Mouse (Mus musculus) liver, embryonic 16.5 days (tissue): ENCODE data around the gene Sh2b2. TPM values are rescaled to one million over a fixed set of nuclear protein-coding genes. Genes with fewer than 3 reads are reported as not detected.

ENCODE experiments used
- ATAC-seq: fragments of 200-750 bp; cut with Nextera tagmentation; 2 replicates; pipeline ENCODE4 v1.8.0; 2017; ENCODE audit warnings: low read depth, mild to moderate bottlenecking, moderate number of reproducible peaks, moderate library complexity
- H3K27ac ChIP-seq: fragments of 300-500 bp; sonication (generic); 2 replicates; pipeline ENCODE4 v1.5.1; 2014; ENCODE audit warnings: mild to moderate bottlenecking, low read length
- H3K27me3 ChIP-seq: fragments of 300-500 bp; sonication (generic); 2 replicates; pipeline ENCODE4 v1.6.1; 2014; ENCODE audit warnings: low read depth, low read length, mixed read lengths; ENCODE audit not compliant: control insufficient read depth, insufficient read depth
- H3K36me3 ChIP-seq: fragments of 300-500 bp; sonication (generic); 2 replicates; pipeline ENCODE4 v1.6.1; 2014; ENCODE audit warnings: mild to moderate bottlenecking; ENCODE audit not compliant: control insufficient read depth, insufficient read depth
- H3K4me1 ChIP-seq: fragments of 300-500 bp; sonication (generic); 2 replicates; pipeline ENCODE4 v1.6.1; 2014; ENCODE audit warnings: low read depth, low read length, mixed read lengths; ENCODE audit not compliant: control insufficient read depth
- H3K4me2 ChIP-seq: fragments of 300-500 bp; sonication (generic); 2 replicates; pipeline ENCODE4 v1.6.1; 2014; ENCODE audit warnings: low read depth, low read length, mixed read lengths
- H3K4me3 ChIP-seq: fragments of 300-500 bp; sonication (generic); 2 replicates; pipeline ENCODE4 v1.5.1; 2014; ENCODE audit warnings: low read depth, mild to moderate bottlenecking, low read length
- H3K9ac ChIP-seq: fragments of 300-500 bp; sonication (generic); 2 replicates; pipeline ENCODE4 v1.6.1; 2014; ENCODE audit warnings: low read depth, low read length
- H3K9me3 ChIP-seq: fragments of 300-500 bp; sonication (generic); replicated peaks from 2 replicates; pipeline ENCODE4 v1.6.1; 2016; ENCODE audit warnings: low read length; ENCODE audit not compliant: control insufficient read depth
- WGBS: fragments of 180-500 bp; shearing (Covaris S2); extraction: QIAGEN DNeasy Blood & Tissue Kit; methylation state at CpG from one replicate; pipeline ENCODE4 v1.1.7; 2014; ENCODE audit not compliant: insufficient replicate concordance; 5-methylcytosine and 5-hydroxymethylcytosine counted together
- polyA plus RNA-seq: library from polyadenylated mRNA; unstranded; fragments of >200 nt; fragmentation: Nextera tagmentation; extraction: Ambion mirVana; gene quantifications from 2 replicates; pipeline ENCODE4 v1.2.1, GENCODE M21; 2015

The Sh2b2 gene
- polyA plus RNA-seq, 1 experiment from 2014 or later, result 1.9 TPM

DNA sequence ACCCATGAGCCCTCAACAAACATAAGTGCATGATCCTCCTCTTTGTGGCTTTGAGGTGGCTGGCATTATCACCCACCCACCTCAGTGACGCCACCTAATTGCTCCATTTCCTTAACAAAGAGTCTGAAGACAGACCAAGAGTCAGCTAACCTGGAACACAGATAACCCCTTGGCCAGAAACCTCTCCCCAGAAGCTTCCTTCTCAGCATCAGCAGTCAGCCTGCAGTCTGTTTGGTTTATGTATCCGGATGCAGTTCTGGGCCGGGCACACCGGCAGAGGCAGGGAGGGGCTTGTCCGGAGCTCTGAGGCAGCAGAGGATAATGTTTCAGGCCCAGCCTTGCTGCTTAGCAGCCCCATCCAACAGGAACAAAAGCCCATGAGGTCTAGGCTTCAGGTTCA, 66.8 kb downstream of the Sh2b2 start:
- no peak for ATAC-seq
- Histone ChIP-seq H3K36me3 (peaks cover 21% of the 10 kb centered on the region), H3K9me3 (no peaks in the 10 kb centered on the region), H3K27ac (no peak overlapping the region), H3K4me3 (no peak overlapping the region), H3K27me3 (no peaks in the 10 kb centered on the region), H3K4me2 (no peak overlapping the region), H3K9ac (no peak overlapping the region), H3K4me1 (no peaks in the 10 kb centered on the region)
- 74% methylated on average over 5 of the region's 5 CpGs for WGBS

DNA sequence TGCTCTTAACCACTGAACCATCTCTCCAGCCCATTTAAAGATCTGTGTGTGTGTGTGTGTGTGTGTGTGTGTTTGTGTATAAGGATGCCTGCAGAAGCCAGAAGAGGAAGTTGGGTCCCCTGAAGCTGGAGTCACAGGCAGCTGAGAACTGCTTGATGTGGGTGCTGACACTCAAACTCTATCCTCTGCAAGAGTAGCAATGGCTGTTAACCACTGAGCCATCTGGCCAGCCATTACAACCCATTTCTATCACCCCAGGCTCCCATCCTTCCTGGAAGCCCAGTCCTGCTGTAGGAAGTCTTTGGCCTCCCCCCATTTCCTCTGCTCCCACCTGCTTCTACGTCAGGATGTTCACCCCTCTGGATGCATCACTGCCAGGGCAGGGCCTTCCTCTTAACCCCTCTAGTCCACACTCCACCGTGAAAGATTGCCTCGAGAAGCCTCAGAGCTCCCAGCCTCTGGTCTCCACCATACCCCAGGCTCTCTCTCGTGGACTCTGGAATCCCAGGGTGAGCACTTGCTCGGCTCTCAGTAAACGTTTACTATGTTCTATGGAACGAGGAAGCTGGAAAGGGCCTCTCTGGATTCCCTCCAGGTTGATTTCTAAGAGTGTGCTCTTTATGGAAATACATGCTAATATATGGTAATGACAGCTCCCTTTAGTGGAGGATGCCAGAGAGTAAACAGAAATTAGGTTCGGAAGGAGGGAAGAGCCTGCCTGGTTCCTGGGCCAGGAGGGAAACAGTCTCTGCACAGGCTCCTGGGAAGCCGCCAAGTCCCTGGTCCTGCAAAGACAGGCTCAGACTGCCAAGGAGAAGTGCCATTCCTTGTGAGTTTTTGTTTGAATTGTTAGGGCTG, 72.5 kb downstream of the Sh2b2 start:
- H3K4me1 ChIP-seq, result peaks cover 24% of the 10 kb centered on the region
- H3K36me3 ChIP-seq, result 0 out of 2 replicates have a peak, but pooled peaks cover 3% of the 10 kb centered on the region
- no peak overlapping the region for H3K4me3 ChIP-seq
- no peak overlapping the region for H3K27ac ChIP-seq
- ATAC-seq, result no peak
- WGBS, result 39% methylated on average over 9 of the region's 9 CpGs
- H3K4me2 ChIP-seq, result no peak overlapping the region
- H3K9ac ChIP-seq, result no peak overlapping the region
- H3K27me3 ChIP-seq, result no peaks in the 10 kb centered on the region
- no peaks in the 10 kb centered on the region for H3K9me3 ChIP-seq

DNA sequence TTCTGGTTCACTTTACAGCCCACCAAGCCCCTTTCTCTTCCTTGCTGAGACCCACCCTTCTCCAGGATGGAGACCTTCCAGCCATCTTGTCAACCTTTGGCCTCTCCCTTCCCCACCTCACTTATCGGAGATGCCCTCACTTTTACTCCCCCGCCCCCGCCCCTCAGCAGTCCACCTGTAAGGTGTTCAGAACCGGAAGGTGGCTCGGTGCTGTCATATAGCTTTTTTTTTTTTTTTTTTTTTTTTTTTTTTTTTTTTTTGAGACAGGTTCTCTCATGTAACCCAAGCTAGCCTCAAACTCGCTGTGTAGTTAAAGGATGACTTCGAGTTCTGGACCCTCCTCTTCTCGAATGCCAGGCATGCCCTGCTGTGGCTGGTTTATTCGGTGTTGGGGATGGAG, 73.4 kb downstream of the Sh2b2 start:
- Histone ChIP-seq H3K27me3 (no peaks in the 10 kb centered on the region), H3K4me2 (no peak overlapping the region), H3K36me3 (peaks cover 3% of the 10 kb centered on the region; the same call in 1 of the 2 replicates), H3K4me1 (peaks cover 24% of the 10 kb centered on the region), H3K27ac (no peak overlapping the region), H3K4me3 (no peak overlapping the region), H3K9ac (no peak overlapping the region), H3K9me3 (0 out of 2 replicates have a peak, but pooled peaks cover 2% of the 10 kb centered on the region)
- WGBS, result 62% methylated on average over 9 of the region's 9 CpGs
- ATAC-seq, result no peak

DNA sequence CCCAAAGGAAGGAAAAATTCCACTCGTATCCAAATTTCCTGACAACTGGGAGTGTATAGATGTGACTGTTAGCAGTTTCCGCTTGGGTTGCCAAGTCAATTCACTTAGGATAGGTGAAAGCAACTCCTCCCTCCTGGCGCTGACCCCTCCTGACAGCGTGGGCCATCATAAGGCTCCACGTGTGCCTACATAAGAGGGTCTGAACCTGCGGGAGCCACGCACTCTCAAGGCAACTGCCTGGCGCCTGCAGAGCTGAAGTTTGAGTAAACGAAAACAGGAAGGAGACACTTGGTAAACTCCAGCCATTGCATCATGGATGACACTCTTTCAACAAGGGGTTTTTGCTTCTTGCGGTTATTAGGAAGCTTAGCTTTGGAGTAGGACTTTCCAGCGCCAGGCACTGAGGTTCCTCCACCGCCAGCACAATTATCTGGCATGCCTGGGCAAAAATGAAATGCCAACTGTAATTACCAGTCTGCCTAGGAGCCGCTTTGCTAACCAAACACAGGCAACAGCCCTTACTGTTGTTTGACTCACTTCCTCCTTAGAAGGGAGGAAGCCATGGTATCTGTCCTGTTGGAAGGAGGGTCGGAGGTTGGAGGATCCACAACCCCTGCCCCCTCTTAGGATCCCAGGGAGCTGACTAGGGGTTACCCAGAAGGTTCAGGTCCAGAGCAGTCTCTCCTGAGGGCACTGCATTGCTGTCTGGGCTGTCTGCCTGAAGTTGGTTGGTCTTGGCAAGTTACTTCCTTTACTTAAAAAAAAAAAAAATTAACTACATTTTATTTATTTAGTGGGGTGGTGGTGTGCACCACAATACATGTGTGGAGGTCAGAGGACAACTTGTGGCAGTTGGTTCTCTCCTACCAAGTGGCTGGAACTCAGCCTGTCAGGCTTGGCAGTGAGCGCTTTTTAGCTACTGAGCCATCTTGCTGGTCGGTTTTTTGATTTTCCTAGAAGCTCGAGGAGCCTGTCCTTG, 74.7 kb downstream of the Sh2b2 start:
- H3K9ac ChIP-seq, result peak overlapping the region; percentile 50
- ATAC-seq, result no peak
- H3K4me1 ChIP-seq, result peaks cover 24% of the 10 kb centered on the region
- H3K27me3 ChIP-seq, result no peaks in the 10 kb centered on the region
- 0 out of 2 replicates have a peak, but pooled peaks cover 3% of the 10 kb centered on the region for H3K9me3 ChIP-seq
- peak overlapping the region; percentile 91 for H3K4me2 ChIP-seq
- peak overlapping the region; percentile 78 for H3K27ac ChIP-seq
- H3K36me3 ChIP-seq, result peaks cover 3% of the 10 kb centered on the region; the same call in 1 of the 2 replicates
- WGBS, result 11% methylated on average over 17 of the region's 17 CpGs
- peak overlapping the region; percentile 63 for H3K4me3 ChIP-seq

DNA sequence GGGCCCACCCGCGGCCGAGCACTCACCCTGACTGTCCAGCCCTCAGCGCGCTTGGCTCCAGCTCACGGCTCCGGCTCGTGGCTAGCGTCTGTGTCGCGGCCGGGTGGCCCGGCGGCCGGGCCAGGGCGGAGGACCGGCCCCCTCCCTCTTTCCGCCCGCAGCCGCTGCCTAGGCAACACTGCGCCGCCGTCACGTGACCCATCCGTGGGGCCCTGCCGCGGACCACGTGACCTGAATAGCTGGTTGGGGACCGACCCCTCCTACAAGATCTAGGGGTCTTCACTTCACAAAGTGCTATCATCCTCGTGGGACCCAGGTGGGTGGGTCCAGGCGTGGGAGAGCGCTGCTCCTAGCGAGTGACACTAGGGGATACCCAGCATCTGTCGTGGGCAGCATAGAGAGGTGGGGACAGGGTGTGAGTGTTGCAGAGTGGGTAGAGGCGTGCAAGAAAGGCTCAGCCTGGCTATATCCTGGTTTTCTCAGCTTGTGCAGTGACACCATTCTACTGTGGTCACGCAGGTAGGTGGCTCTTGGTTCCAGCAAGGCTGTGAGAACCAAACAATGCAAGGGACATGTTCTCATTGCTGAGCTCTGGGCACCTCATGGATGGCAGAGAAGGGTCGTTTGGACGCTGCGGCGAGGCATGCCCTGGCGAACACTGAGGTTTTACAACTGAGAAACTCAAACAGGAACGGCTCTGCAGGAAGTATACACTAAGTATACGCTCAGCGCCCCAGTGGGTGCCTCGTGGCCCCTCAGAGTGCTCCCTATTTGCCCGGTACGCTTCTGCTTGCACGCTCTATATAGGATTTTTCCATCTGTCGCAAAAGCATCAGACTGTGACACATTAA, 75.6 kb downstream of the Sh2b2 start, which contains the start of gene Orai2:
Gene Orai2, minus strand, starts transcription at position 202 of the 851 bp plus-strand sequence.
- under 1% methylated on average over 49 of the region's 49 CpGs for WGBS
- Histone ChIP-seq H3K9ac (peak within 1 kb of the TSS; percentile 56), H3K27me3 (no peaks in the 10 kb centered on the region), H3K4me1 (peaks cover 24% of the 10 kb centered on the region), H3K36me3 (peaks cover 3% of the 10 kb centered on the region; the same call in 1 of the 2 replicates), H3K4me2 (peak within 1 kb of the TSS; percentile 91), H3K27ac (peak within 1 kb of the TSS; percentile 78), H3K9me3 (0 out of 2 replicates have a peak, but pooled peaks cover 3% of the 10 kb centered on the region), H3K4me3 (peak within 1 kb of the TSS; percentile 63)
- peak; percentile 79 for ATAC-seq

DNA sequence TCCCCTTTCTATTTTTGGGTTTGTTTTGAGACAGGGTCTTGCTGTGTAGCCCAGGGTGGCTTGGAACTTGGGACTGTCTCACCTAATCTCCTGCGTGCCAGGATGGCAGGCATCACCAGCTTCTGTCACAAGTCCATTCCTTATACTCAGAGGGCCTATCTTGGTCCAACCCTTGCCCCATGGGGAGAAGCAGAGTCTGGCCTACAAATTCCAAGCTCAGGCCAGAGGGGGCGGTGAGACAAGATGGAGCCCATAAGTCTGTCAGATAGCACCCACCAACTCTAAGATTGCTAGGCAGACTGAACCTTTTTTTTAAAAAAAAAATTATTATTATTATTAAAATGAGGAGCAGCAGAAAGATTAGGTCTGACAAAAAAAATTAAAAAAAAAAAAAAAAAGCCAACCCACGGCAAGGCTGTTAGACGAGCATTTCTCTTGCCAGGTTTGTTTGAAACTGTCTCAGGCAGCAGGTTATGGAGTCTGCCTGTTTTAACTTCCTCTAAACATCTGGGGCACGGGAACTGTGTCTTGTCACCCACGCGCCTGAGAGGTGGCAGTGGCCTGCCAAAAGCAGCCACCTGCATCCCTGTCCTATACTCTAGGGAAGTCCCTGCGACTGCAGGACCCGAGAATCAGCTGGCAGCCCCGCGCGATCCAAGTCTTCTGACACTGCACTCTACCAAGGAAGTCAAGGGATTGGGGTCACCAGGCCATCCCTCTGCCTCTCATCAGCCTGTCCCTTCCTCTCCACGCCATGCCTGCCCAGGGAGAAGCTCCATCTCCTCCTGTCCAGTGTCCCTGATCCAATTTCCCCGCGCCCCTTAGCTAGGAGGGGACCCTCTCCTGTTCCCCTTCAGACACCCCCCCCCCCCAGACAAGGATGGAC, 76.5 kb downstream of the Sh2b2 start:
- no peaks in the 10 kb centered on the region for H3K27me3 ChIP-seq
- H3K36me3 ChIP-seq, result peaks cover 3% of the 10 kb centered on the region; the same call in 1 of the 2 replicates
- H3K9me3 ChIP-seq, result 0 out of 2 replicates have a peak, but pooled peaks cover 3% of the 10 kb centered on the region
- peak overlapping the region; percentile 56 for H3K9ac ChIP-seq
- H3K4me2 ChIP-seq, result peak overlapping the region; percentile 91
- H3K27ac ChIP-seq, result peak overlapping the region; percentile 57
- H3K4me3 ChIP-seq, result peak overlapping the region; percentile 63
- ATAC-seq, result peak; percentile 26
- 8% methylated on average over 14 of the region's 15 CpGs for WGBS
- H3K4me1 ChIP-seq, result peaks cover 24% of the 10 kb centered on the region
